Mouse (Mus musculus) midbrain, embryonic 14.5 days (tissue): Measurements from ENCODE around the gene Hist1h2bc. TPM values are rescaled to one million over a fixed set of nuclear protein-coding genes. Genes with fewer than 3 reads are reported as not detected.
"Not testable (repeated sequence)": the region's sequence is repeated elsewhere in the genome, so short reads cannot be mapped to it uniquely, and the experiment has no call there.

Source experiments
- ATAC-seq: fragments of 200-750 bp; cut with Nextera tagmentation; 2 replicates; pipeline ENCODE4 v1.8.0; 2017; ENCODE audit warnings: moderate number of reproducible peaks, moderate library complexity; ENCODE audit not compliant: low FRiP score, low TSS enrichment
- DNase-seq: peaks from one replicate; pipeline ENCODE4 v3.0.0-alpha.2; 2015
- H3K27ac ChIP-seq: fragments of 300-500 bp; sonication (generic); replicated peaks from 2 replicates; pipeline ENCODE4 v1.5.1; 2014; ENCODE audit warnings: mild to moderate bottlenecking, low read depth, low read length, moderate library complexity
- H3K27me3 ChIP-seq: fragments of 300-500 bp; sonication (generic); 2 replicates; pipeline ENCODE4 v1.6.1; 2014; ENCODE audit warnings: low read length, control low read depth, mixed read lengths; ENCODE audit not compliant: control insufficient read depth, insufficient read depth
- H3K36me3 ChIP-seq: fragments of 300-500 bp; sonication (generic); 2 replicates; pipeline ENCODE4 v1.6.1; 2014; ENCODE audit warnings: low read length, control low read depth; ENCODE audit not compliant: control insufficient read depth, insufficient read depth
- H3K4me1 ChIP-seq: fragments of 300-500 bp; sonication (generic); 2 replicates; pipeline ENCODE4 v1.6.1; 2014; ENCODE audit warnings: mild to moderate bottlenecking, antibody characterized with exemption, low read length, control low read depth; ENCODE audit not compliant: control insufficient read depth, insufficient read depth
- H3K4me2 ChIP-seq: fragments of 300-500 bp; sonication (generic); 2 replicates; pipeline ENCODE4 v1.6.1; 2014; ENCODE audit warnings: mild to moderate bottlenecking, low read length, moderate library complexity
- H3K4me3 ChIP-seq: fragments of 300-500 bp; sonication (generic); replicated peaks from 2 replicates; pipeline ENCODE4 v1.5.1; 2014; ENCODE audit warnings: low read depth, low read length
- H3K9ac ChIP-seq: fragments of 300-500 bp; sonication (generic); replicated peaks from 2 replicates; pipeline ENCODE4 v1.6.1; 2014; ENCODE audit warnings: mild to moderate bottlenecking, low read length, moderate library complexity
- H3K9me3 ChIP-seq: fragments of 300-500 bp; sonication (generic); 2 replicates; pipeline ENCODE4 v1.6.1; 2016; ENCODE audit warnings: low read length, control low read depth, mixed read lengths; ENCODE audit not compliant: control insufficient read depth
- WGBS: fragments of 180-500 bp; shearing (Covaris S2); extraction: QIAGEN DNeasy Blood & Tissue Kit; methylation state at CpG from one replicate; pipeline ENCODE4 v1.1.7; 2014; 5-methylcytosine and 5-hydroxymethylcytosine counted together
- polyA plus RNA-seq: library from polyadenylated mRNA; unstranded; fragments of >200 nt; fragmentation: Nextera tagmentation; extraction: Ambion mirVana; gene quantifications from 2 replicates; pipeline ENCODE4 v1.2.1, GENCODE M21; 2014

Hist1h2bc gene
- polyA plus RNA-seq, 1 experiment from 2014 or later: 17.3 TPM

- Histone ChIP-seq H3K9me3 (no peaks in the 10 kb centered on the region), H3K4me1 (peaks cover 7% of the 10 kb centered on the region; the same call in 1 of the 2 replicates), H3K4me2 (no peak overlapping the region), H3K27ac (no peak overlapping the region), H3K9ac (no peak overlapping the region), H3K4me3 (no peak overlapping the region), H3K27me3 (no peaks in the 10 kb centered on the region), H3K36me3 (no peaks in the 10 kb centered on the region)
- WGBS: 58% methylated on average over 15 of the region's 15 CpGs
- ATAC-seq (no peak), DNase-seq (no peak)
These were observed 12.1 kb downstream of the Hist1h2bc start for GRCm38 (mm10) chr13:23696061-23696474.

GRCm38 (mm10) chr13:23697491-23698299 is 13.7 kb downstream of the Hist1h2bc start:
- WGBS: under 1% methylated on average over 23 of the region's 32 CpGs
- no peaks in the 10 kb centered on the region for H3K9me3 ChIP-seq
- no peaks in the 10 kb centered on the region for H3K27me3 ChIP-seq
- H3K4me3 ChIP-seq: peak overlapping the region; percentile 42
- H3K36me3 ChIP-seq: no peaks in the 10 kb centered on the region
- peak overlapping the region; percentile 55 for H3K9ac ChIP-seq
- H3K27ac ChIP-seq: peak overlapping the region; percentile 84
- H3K4me1 ChIP-seq: peaks cover 7% of the 10 kb centered on the region; the same call in 1 of the 2 replicates
- peak; percentile 84 for ATAC-seq
- peak; percentile 83 for DNase-seq
- peak overlapping the region; percentile 83 for H3K4me2 ChIP-seq

GRCm38 (mm10) chr13:23698300-23698693 is 14.3 kb downstream of the Hist1h2bc start, which contains the start of gene Hist1h4c:
Hist1h4c (minus strand) TSS chr13:23698454.
- Histone ChIP-seq H3K36me3 (no peaks in the 10 kb centered on the region), H3K9ac (peak within 1 kb of the TSS; percentile 55), H3K4me2 (peak within 1 kb of the TSS; percentile 83), H3K4me3 (peak within 1 kb of the TSS; percentile 42), H3K27ac (peak within 1 kb of the TSS; percentile 84), H3K4me1 (peaks cover 7% of the 10 kb centered on the region; the same call in 1 of the 2 replicates), H3K9me3 (no peaks in the 10 kb centered on the region), H3K27me3 (no peaks in the 10 kb centered on the region)
- DNase-seq (peak; percentile 99), ATAC-seq (peak; percentile 95)
- under 1% methylated on average over 21 of the region's 22 CpGs for WGBS

- peak overlapping the region; percentile 83 for H3K4me2 ChIP-seq
- H3K36me3 ChIP-seq: no peaks in the 10 kb centered on the region
- no peak overlapping the region for H3K9ac ChIP-seq
- H3K27me3 ChIP-seq: no peaks in the 10 kb centered on the region
- DNase-seq: no peak
- no peak overlapping the region for H3K4me3 ChIP-seq
- no peak for ATAC-seq
- peaks cover 7% of the 10 kb centered on the region; the same call in 1 of the 2 replicates for H3K4me1 ChIP-seq
- WGBS: 55% methylated on average over 6 of the region's 6 CpGs
- no peak overlapping the region for H3K27ac ChIP-seq
- H3K9me3 ChIP-seq: no peaks in the 10 kb centered on the region
These were observed 15.0 kb downstream of the Hist1h2bc start for GRCm38 (mm10) chr13:23698996-23699395.

GRCm38 (mm10) chr13:23699767-23700166 is 15.8 kb downstream of the Hist1h2bc start:
- ATAC-seq (no peak), DNase-seq (no peak)
- Histone ChIP-seq H3K36me3 (no peaks in the 10 kb centered on the region), H3K4me3 (no peak overlapping the region), H3K27me3 (no peaks in the 10 kb centered on the region), H3K4me1 (peaks cover 7% of the 10 kb centered on the region; the same call in 1 of the 2 replicates), H3K27ac (no peak overlapping the region), H3K9ac (no peak overlapping the region), H3K4me2 (no peak overlapping the region), H3K9me3 (no peaks in the 10 kb centered on the region)
- WGBS: 67% methylated on average over 3 of the region's 3 CpGs

GRCm38 (mm10) chr13:23700786-23701520 is 17.0 kb downstream of the Hist1h2bc start:
- DNase-seq: peak; percentile 84

GRCm38 (mm10) chr13:23702220-23702619 is 18.2 kb downstream of the Hist1h2bc start:
- no peak for DNase-seq
- ATAC-seq: no peak
- H3K4me2 ChIP-seq: no peak overlapping the region
- no peaks in the 10 kb centered on the region for H3K9me3 ChIP-seq
- no peak overlapping the region for H3K4me3 ChIP-seq
- H3K4me1 ChIP-seq: peaks cover 7% of the 10 kb centered on the region; the same call in 1 of the 2 replicates
- no peaks in the 10 kb centered on the region for H3K27me3 ChIP-seq
- no peaks in the 10 kb centered on the region for H3K36me3 ChIP-seq
- no peak overlapping the region for H3K27ac ChIP-seq
- no peak overlapping the region for H3K9ac ChIP-seq
- 88% methylated on average over 4 of the region's 4 CpGs for WGBS

More at GRCm38 (mm10) chr13:23700786-23701520, 17.0 kb downstream of the Hist1h2bc start:
- peak; percentile 48; the same call in 1 of the 2 replicates for ATAC-seq
- H3K4me3 ChIP-seq: no peak overlapping the region
- H3K9ac ChIP-seq: no peak overlapping the region
- peaks cover 7% of the 10 kb centered on the region; the same call in 1 of the 2 replicates for H3K4me1 ChIP-seq
- H3K27ac ChIP-seq: no peak overlapping the region
- 28% methylated on average over 8 of the region's 8 CpGs for WGBS
- H3K9me3 ChIP-seq: no peaks in the 10 kb centered on the region
- no peaks in the 10 kb centered on the region for H3K27me3 ChIP-seq
- H3K4me2 ChIP-seq: no peak overlapping the region
- no peaks in the 10 kb centered on the region for H3K36me3 ChIP-seq

GRCm38 (mm10) chr13:23702801-23703200 is 18.8 kb downstream of the Hist1h2bc start:
- DNase-seq, H3K27ac ChIP-seq, H3K36me3 ChIP-seq, H3K4me1 ChIP-seq, H3K9me3 ChIP-seq, ATAC-seq, H3K9ac ChIP-seq, H3K4me3 ChIP-seq, H3K27me3 ChIP-seq, H3K4me2 ChIP-seq: not testable (repeated sequence)
- 92% methylated on average over 2 of the region's 2 CpGs for WGBS
